Mouse (Mus musculus) cerebellum, postnatal 4 days (tissue): ENCODE results near the gene Gsta3.
"Not testable (repeated sequence)": the region's sequence is repeated elsewhere in the genome, so short reads cannot be mapped to it uniquely, and the experiment has no call there.

ENCODE experiments used
- DNase-seq, 2 experiments: peaks; one replicate each; pipeline ENCODE4 v3.0.0; 2022; ENCODE audit warnings: low spot score in 2 of 2, mixed read lengths in 1 of 2

Gsta3 gene

GRCm38 (mm10) chr1:21253303-21253650 lies 12.9 kb downstream of the Gsta3 start:
- no peak for DNase-seq

DNA sequence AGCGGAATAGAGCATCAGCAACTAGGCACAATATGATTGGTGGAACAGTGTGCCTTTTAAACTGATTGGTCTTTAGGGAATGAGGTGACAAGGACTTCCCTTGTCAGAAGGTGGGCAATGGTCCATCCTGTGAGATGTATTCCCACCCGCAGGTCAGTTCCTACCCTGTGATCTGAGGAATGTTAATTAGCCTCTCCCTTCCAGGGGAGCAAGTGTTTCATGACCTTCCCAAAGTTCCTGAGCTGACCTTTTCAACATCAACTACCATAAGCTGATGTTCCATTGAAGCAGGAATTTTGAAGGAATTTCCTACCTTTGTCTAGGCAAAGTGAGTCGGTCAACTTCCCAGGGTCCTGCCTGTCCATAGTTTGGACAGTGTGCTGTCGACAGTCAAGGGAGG lies 13.5 kb downstream of the Gsta3 start:
- DNase-seq, result no peak

GRCm38 (mm10) chr1:21255625-21256345 lies 15.4 kb downstream of the Gsta3 start:
- DNase-seq, result no peak

- no peak for DNase-seq
Observed at GRCm38 (mm10) chr1:21256391-21256790, 16.0 kb downstream of the Gsta3 start.

- DNase-seq, result no peak
Observed at GRCm38 (mm10) chr1:21256871-21257270, 16.5 kb downstream of the Gsta3 start.

DNA sequence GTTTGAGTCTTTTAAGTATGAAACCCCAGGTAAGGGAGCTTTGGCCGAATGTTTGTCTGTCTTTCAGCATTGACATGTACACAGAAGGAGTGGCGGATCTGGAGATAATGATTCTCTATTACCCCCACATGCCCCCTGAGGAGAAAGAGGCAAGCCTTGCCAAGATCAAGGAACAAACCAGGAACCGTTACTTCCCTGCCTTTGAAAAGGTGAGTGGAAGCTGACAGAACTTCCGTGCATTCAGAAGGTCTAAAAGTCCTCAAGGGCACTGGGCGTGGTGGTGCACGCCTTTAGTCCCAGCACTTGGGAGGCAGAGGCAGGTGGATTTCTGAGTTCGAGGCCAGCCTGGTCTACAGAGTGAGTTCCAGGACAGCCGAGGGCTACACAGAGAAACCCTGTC lies 19.6 kb downstream of the Gsta3 start:
- not testable (repeated sequence) for DNase-seq

- no peak for DNase-seq
Observed at GRCm38 (mm10) chr1:21262401-21262800, 22.0 kb downstream of the Gsta3 start.

DNA sequence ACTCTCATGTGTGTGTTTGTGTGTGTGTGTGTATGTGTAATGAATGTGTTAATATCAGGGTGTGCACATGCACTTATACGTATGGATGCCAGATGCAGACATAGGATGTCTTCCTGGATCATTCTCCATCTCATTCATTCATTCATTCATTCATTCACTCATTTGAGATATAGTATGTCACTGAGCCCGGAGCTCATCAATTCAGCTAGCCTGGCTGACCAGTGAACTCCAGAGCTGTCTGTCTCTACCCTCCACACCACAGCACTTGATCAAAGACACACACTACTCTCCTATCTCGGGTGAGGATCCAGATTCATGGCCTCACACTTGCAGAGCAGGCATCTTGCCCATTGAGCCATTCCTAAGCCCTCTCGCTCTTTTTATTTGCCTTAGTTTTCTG lies 23.6 kb downstream of the Gsta3 start:
- no peak for DNase-seq

GRCm38 (mm10) chr1:21264747-21265146 lies 24.4 kb downstream of the Gsta3 start:
- DNase-seq, result no peak

- no peak for DNase-seq
Observed at GRCm38 (mm10) chr1:21266766-21267165, 26.4 kb downstream of the Gsta3 start.

- not testable (repeated sequence) for DNase-seq
Observed at GRCm38 (mm10) chr1:21267466-21267865, 27.1 kb downstream of the Gsta3 start.

- DNase-seq, result peak; percentile 65 to 71
Observed at GRCm38 (mm10) chr1:21271343-21272055, 31.1 kb downstream of the Gsta3 start.

DNA sequence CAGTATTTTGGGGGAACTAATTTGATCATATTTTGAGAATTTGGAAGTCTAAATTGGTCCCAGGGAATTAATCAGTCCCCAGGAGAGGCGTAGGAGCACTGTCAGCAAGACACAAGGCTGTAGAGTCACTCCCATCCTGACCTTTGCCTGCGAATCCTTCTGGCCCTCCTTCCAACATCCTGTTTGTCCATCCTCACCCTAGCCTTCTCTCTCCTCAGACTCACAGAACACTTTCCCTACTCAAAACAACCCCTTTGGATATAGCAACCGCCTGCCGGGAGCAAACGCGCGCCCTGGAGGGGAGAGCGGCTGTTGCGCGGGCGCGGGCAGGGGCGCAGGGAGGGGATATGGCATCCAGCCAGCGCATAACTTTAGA lies 31.7 kb downstream of the Gsta3 start:
- peak in 1 of 2 experiments; percentile 6 for DNase-seq

- DNase-seq, result no peak
Observed at GRCm38 (mm10) chr1:21273091-21273490, 32.7 kb downstream of the Gsta3 start.

- no peak for DNase-seq
Observed at GRCm38 (mm10) chr1:21274437-21275040, 34.1 kb downstream of the Gsta3 start.

- DNase-seq, result not testable (repeated sequence)
Observed at GRCm38 (mm10) chr1:21275366-21275765, 35.0 kb downstream of the Gsta3 start.

- not testable (repeated sequence) for DNase-seq
Observed at GRCm38 (mm10) chr1:21276158-21276557, 35.8 kb downstream of the Gsta3 start.

GRCm38 (mm10) chr1:21280306-21280705 lies 39.9 kb downstream of the Gsta3 start:
- DNase-seq, result no peak

DNA sequence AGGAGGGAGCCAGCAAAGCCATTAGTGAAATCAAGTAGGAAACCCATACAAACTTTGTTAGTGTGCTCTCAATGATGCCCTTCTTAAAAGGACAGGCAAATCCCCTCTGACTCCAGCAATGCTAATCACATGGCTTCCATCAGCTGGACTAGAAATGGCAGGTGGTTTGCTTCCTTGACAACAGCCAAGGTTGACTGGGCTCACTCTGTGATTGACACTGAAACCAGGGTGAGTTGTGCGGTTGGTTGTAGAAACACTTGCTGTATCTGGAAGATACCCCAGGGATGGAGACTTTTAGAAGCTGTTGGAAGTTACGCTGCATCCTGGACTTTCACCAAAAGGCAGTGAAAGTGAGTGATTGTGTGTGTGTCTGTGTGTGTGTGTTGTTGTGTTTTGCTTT lies 44.3 kb downstream of the Gsta3 start:
- DNase-seq, result not testable (repeated sequence)

- no peak for DNase-seq
Observed at GRCm38 (mm10) chr1:21291394-21291793, 51.0 kb downstream of the Gsta3 start.

GRCm38 (mm10) chr1:21292590-21292989 lies 52.2 kb downstream of the Gsta3 start:
- DNase-seq, result no peak

GRCm38 (mm10) chr1:21296169-21296568 lies 55.8 kb downstream of the Gsta3 start:
- DNase-seq, result no peak

- no peak for DNase-seq
Observed at GRCm38 (mm10) chr1:21298114-21298513, 57.7 kb downstream of the Gsta3 start.
